Mouse (Mus musculus) midbrain, embryonic 14.5 days (tissue): ENCODE measurements around the gene Tpm3. TPM values are rescaled to one million over a fixed set of nuclear protein-coding genes. Genes with fewer than 3 reads are reported as not detected.

Experiments used
- ATAC-seq: fragments of 200-750 bp; cut with Nextera tagmentation; 2 replicates; pipeline ENCODE4 v1.8.0; 2017; ENCODE audit warnings: moderate number of reproducible peaks, moderate library complexity; ENCODE audit not compliant: low FRiP score, low TSS enrichment
- DNase-seq: peaks from one replicate; pipeline ENCODE4 v3.0.0-alpha.2; 2015
- H3K27ac ChIP-seq: fragments of 300-500 bp; sonication (generic); replicated peaks from 2 replicates; pipeline ENCODE4 v1.5.1; 2014; ENCODE audit warnings: mild to moderate bottlenecking, low read depth, low read length, moderate library complexity
- H3K27me3 ChIP-seq: fragments of 300-500 bp; sonication (generic); 2 replicates; pipeline ENCODE4 v1.6.1; 2014; ENCODE audit warnings: low read length, control low read depth, mixed read lengths; ENCODE audit not compliant: control insufficient read depth, insufficient read depth
- H3K36me3 ChIP-seq: fragments of 300-500 bp; sonication (generic); 2 replicates; pipeline ENCODE4 v1.6.1; 2014; ENCODE audit warnings: low read length, control low read depth; ENCODE audit not compliant: control insufficient read depth, insufficient read depth
- H3K4me1 ChIP-seq: fragments of 300-500 bp; sonication (generic); 2 replicates; pipeline ENCODE4 v1.6.1; 2014; ENCODE audit warnings: mild to moderate bottlenecking, antibody characterized with exemption, low read length, control low read depth; ENCODE audit not compliant: control insufficient read depth, insufficient read depth
- H3K4me2 ChIP-seq: fragments of 300-500 bp; sonication (generic); 2 replicates; pipeline ENCODE4 v1.6.1; 2014; ENCODE audit warnings: mild to moderate bottlenecking, low read length, moderate library complexity
- H3K4me3 ChIP-seq: fragments of 300-500 bp; sonication (generic); replicated peaks from 2 replicates; pipeline ENCODE4 v1.5.1; 2014; ENCODE audit warnings: low read depth, low read length
- H3K9ac ChIP-seq: fragments of 300-500 bp; sonication (generic); replicated peaks from 2 replicates; pipeline ENCODE4 v1.6.1; 2014; ENCODE audit warnings: mild to moderate bottlenecking, low read length, moderate library complexity
- H3K9me3 ChIP-seq: fragments of 300-500 bp; sonication (generic); 2 replicates; pipeline ENCODE4 v1.6.1; 2016; ENCODE audit warnings: low read length, control low read depth, mixed read lengths; ENCODE audit not compliant: control insufficient read depth
- WGBS: fragments of 180-500 bp; shearing (Covaris S2); extraction: QIAGEN DNeasy Blood & Tissue Kit; methylation state at CpG from one replicate; pipeline ENCODE4 v1.1.7; 2014; 5-methylcytosine and 5-hydroxymethylcytosine counted together
- polyA plus RNA-seq: library from polyadenylated mRNA; unstranded; fragments of >200 nt; fragmentation: Nextera tagmentation; extraction: Ambion mirVana; gene quantifications from 2 replicates; pipeline ENCODE4 v1.2.1, GENCODE M21; 2014

The Tpm3 gene
- polyA plus RNA-seq, 1 experiment from 2014 or later, result 357 TPM

- Histone ChIP-seq H3K36me3 (peaks cover 50% of the 10 kb centered on the region), H3K4me1 (no peaks in the 10 kb centered on the region), H3K4me2 (no peak overlapping the region), H3K27me3 (no peaks in the 10 kb centered on the region), H3K27ac (no peak overlapping the region), H3K9me3 (no peaks in the 10 kb centered on the region), H3K9ac (no peak overlapping the region), H3K4me3 (no peak overlapping the region)
- DNase-seq, result no peak
- no peak for ATAC-seq
- 88% methylated on average over 3 of the region's 3 CpGs for WGBS
These were observed 8.1 kb upstream of the Tpm3 start for GRCm38 (mm10) chr3:90064383-90064782.

- Histone ChIP-seq H3K27ac (no peak overlapping the region), H3K9me3 (no peaks in the 10 kb centered on the region), H3K9ac (no peak overlapping the region), H3K4me3 (no peak overlapping the region), H3K4me1 (no peaks in the 10 kb centered on the region), H3K36me3 (peaks cover 41% of the 10 kb centered on the region), H3K4me2 (no peak overlapping the region), H3K27me3 (no peaks in the 10 kb centered on the region)
- DNase-seq (peak; percentile 67), ATAC-seq (no peak)
- WGBS, result 63% methylated on average over 3 of the region's 3 CpGs
These were observed 6.9 kb upstream of the Tpm3 start for GRCm38 (mm10) chr3:90065553-90065952.

GRCm38 (mm10) chr3:90067851-90068250 is 4.6 kb upstream of the Tpm3 start:
- Histone ChIP-seq H3K4me2 (no peak overlapping the region), H3K27ac (no peak overlapping the region), H3K9me3 (no peaks in the 10 kb centered on the region), H3K36me3 (peaks cover 19% of the 10 kb centered on the region; the same call in 1 of the 2 replicates), H3K27me3 (no peaks in the 10 kb centered on the region), H3K4me3 (no peak overlapping the region), H3K9ac (no peak overlapping the region), H3K4me1 (no peaks in the 10 kb centered on the region)
- 83% methylated on average over 4 of the region's 4 CpGs for WGBS
- DNase-seq, result no peak
- ATAC-seq, result no peak

DNA sequence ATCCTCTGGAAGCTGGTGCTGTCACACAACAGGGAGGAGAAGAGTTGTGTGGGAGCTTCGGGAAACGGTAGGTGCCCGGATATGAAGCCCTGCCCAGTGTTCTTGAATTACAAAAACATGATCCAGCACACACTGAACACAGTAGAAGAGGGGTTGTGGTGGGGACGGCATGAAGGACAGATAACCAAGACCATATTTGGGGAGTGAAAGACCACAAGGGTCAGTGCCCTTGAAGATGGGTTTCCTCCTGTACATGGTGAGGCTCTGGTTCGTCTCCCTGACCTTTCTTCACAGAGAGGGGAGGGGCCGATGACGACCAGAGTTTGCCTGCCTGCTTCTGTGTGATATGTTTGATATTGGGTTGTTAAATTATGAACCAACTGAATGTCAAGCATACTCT is 2.8 kb upstream of the Tpm3 start:
- H3K27me3 ChIP-seq, result no peaks in the 10 kb centered on the region
- H3K27ac ChIP-seq, result no peak overlapping the region
- H3K4me3 ChIP-seq, result no peak overlapping the region
- H3K9me3 ChIP-seq, result no peaks in the 10 kb centered on the region
- H3K9ac ChIP-seq, result no peak overlapping the region
- ATAC-seq, result no peak
- no peaks in the 10 kb centered on the region for H3K4me1 ChIP-seq
- no peak overlapping the region for H3K4me2 ChIP-seq
- 82% methylated on average over 7 of the region's 7 CpGs for WGBS
- H3K36me3 ChIP-seq, result 0 out of 2 replicates have a peak, but pooled peaks cover 3% of the 10 kb centered on the region
- no peak for DNase-seq

DNA sequence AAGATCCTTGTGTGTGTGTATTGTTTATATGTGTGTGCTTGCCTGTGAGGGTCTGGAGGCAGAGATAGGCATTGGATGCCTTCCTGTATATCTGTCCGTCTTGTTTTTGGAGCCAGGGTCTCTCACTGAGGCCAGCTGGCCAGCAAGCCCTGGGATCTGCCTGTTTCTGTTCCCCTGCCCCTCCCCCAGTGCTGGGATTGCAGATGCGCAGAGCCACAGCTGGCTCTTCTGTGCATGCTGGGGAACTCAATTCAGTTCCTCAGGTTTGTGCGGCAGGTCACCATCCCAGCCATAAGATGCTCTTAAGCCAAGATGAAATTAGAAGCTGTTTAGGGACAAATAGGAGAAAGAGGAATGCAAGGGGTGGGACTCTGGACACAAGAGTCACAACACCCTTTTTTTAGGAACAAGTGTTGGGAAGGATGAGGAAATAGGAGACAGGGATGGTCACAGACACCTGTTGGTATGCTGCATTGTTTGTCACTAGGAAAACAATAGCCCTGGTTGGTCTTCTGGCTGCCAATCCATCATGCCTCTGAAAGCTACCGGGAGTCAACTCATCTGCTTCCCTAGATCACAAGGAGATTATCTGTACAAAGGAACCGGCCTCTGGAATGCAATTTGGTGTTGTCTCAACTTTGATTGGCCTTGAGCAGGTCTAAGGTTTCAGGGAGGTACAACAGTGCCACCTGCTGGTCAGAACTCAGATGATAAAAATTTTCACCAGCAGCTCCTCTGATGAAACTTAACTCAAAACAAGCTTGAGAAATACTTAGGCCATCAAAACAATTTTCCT is 4.7 kb downstream of the Tpm3 start:
- Histone ChIP-seq H3K9ac (no peak overlapping the region), H3K4me3 (no peak overlapping the region), H3K36me3 (no peaks in the 10 kb centered on the region), H3K27ac (peak overlapping the region; percentile 15; the same call in 1 of the 2 replicates), H3K9me3 (no peaks in the 10 kb centered on the region), H3K4me1 (peaks cover 18% of the 10 kb centered on the region), H3K4me2 (0 out of 2 replicates have a peak overlapping the region, but pooled peaks have one; percentile 14), H3K27me3 (no peaks in the 10 kb centered on the region)
- WGBS, result 8% methylated on average over 5 of the region's 5 CpGs
- DNase-seq (peak; percentile 90), ATAC-seq (no peak)

GRCm38 (mm10) chr3:90078224-90078623 is 5.8 kb downstream of the Tpm3 start:
- 60% methylated on average over 5 of the region's 5 CpGs for WGBS
- ATAC-seq (no peak), DNase-seq (no peak)
- no peak overlapping the region for H3K4me2 ChIP-seq
- no peak overlapping the region for H3K4me3 ChIP-seq
- no peaks in the 10 kb centered on the region for H3K27me3 ChIP-seq
- 0 out of 2 replicates have a peak, but pooled peaks cover 1% of the 10 kb centered on the region for H3K36me3 ChIP-seq
- no peak overlapping the region for H3K27ac ChIP-seq
- no peak overlapping the region for H3K9ac ChIP-seq
- H3K4me1 ChIP-seq, result peaks cover 25% of the 10 kb centered on the region
- no peaks in the 10 kb centered on the region for H3K9me3 ChIP-seq

- 0 out of 2 replicates have a peak, but pooled peaks cover 2% of the 10 kb centered on the region for H3K36me3 ChIP-seq
- H3K4me2 ChIP-seq, result peak overlapping the region; percentile 89
- H3K4me3 ChIP-seq, result peak overlapping the region; percentile 70
- peak overlapping the region; percentile 90 for H3K27ac ChIP-seq
- no peaks in the 10 kb centered on the region for H3K9me3 ChIP-seq
- ATAC-seq (peak; percentile 96), DNase-seq (peak; percentile 94)
- peak overlapping the region; percentile 79 for H3K9ac ChIP-seq
- no peaks in the 10 kb centered on the region for H3K27me3 ChIP-seq
- peaks cover 34% of the 10 kb centered on the region for H3K4me1 ChIP-seq
- under 1% methylated on average over 33 of the region's 33 CpGs for WGBS
These were observed 6.8 kb downstream of the Tpm3 start for GRCm38 (mm10) chr3:90079133-90079762.

- Histone ChIP-seq H3K4me2 (peak overlapping the region; percentile 89), H3K4me3 (peak overlapping the region; percentile 70), H3K4me1 (peaks cover 36% of the 10 kb centered on the region), H3K36me3 (0 out of 2 replicates have a peak, but pooled peaks cover 2% of the 10 kb centered on the region), H3K9me3 (no peaks in the 10 kb centered on the region), H3K27ac (peak overlapping the region; percentile 90), H3K9ac (peak overlapping the region; percentile 79), H3K27me3 (no peaks in the 10 kb centered on the region)
- under 1% methylated on average over 53 of the region's 53 CpGs for WGBS
- DNase-seq (peak; percentile 62), ATAC-seq (peak; percentile 73)
These were observed 7.5 kb downstream of the Tpm3 start for GRCm38 (mm10) chr3:90079763-90080497.
